Mouse (Mus musculus): ENCODE data around the gene Wscd2. TPM values are rescaled to one million over a fixed set of nuclear protein-coding genes. Genes with fewer than 3 reads are reported as not detected.

Wscd2 gene
- polyA plus RNA-seq, 1 experiment from 2014 or later, result 7.0 TPM

GRCm38 (mm10) chr5:113608511-113608910 lies 118.4 kb downstream of the Wscd2 start:
- 84% methylated on average over 8 of the region's 8 CpGs for WGBS
- ATAC-seq, result no peak
- H3K36me3 ChIP-seq, result no peaks in the 10 kb centered on the region
- H3K27me3 ChIP-seq (replicated peaks), result no peaks in the 10 kb centered on the region
- no peak overlapping the region for H3K9ac ChIP-seq
- no peaks in the 10 kb centered on the region for H3K9me3 ChIP-seq
- H3K27ac ChIP-seq, result no peak overlapping the region; the same call in 1 of the 2 replicates
- H3K4me2 ChIP-seq (replicated peaks), result 0 out of 2 replicates have a peak overlapping the region, but pooled peaks have one; percentile 22
- no peak overlapping the region for H3K4me3 ChIP-seq (replicated peaks)
- 0 out of 2 replicates have a peak, but pooled peaks cover 5% of the 10 kb centered on the region for H3K4me1 ChIP-seq (replicated peaks)

- no peak overlapping the region for H3K9ac ChIP-seq
- no peak overlapping the region for H3K27ac ChIP-seq
- 65% methylated on average over 5 of the region's 5 CpGs for WGBS
- H3K36me3 ChIP-seq, result no peaks in the 10 kb centered on the region
- no peaks in the 10 kb centered on the region for H3K27me3 ChIP-seq (replicated peaks)
- ATAC-seq, result no peak
- no peak overlapping the region for H3K4me2 ChIP-seq (replicated peaks)
- H3K4me1 ChIP-seq (replicated peaks), result 0 out of 2 replicates have a peak, but pooled peaks cover 5% of the 10 kb centered on the region
- H3K9me3 ChIP-seq, result no peaks in the 10 kb centered on the region
- H3K4me3 ChIP-seq (replicated peaks), result no peak overlapping the region
Observed at GRCm38 (mm10) chr5:113609891-113610290, 119.8 kb downstream of the Wscd2 start.

- ATAC-seq, result no peak
- Histone ChIP-seq H3K27me3 (replicated peaks) (no peaks in the 10 kb centered on the region), H3K4me3 (replicated peaks) (no peak overlapping the region), H3K9ac (no peak overlapping the region), H3K27ac (0 out of 2 replicates have a peak overlapping the region, but pooled peaks have one; percentile 1), H3K4me2 (replicated peaks) (no peak overlapping the region), H3K4me1 (replicated peaks) (0 out of 2 replicates have a peak, but pooled peaks cover 5% of the 10 kb centered on the region), H3K36me3 (no peaks in the 10 kb centered on the region), H3K9me3 (no peaks in the 10 kb centered on the region)
- WGBS, result 56% methylated on average over 6 of the region's 6 CpGs
Observed at GRCm38 (mm10) chr5:113610490-113610889, 120.4 kb downstream of the Wscd2 start.

- Histone ChIP-seq H3K4me1 (replicated peaks) (0 out of 2 replicates have a peak, but pooled peaks cover 5% of the 10 kb centered on the region), H3K36me3 (no peaks in the 10 kb centered on the region), H3K9ac (no peak overlapping the region), H3K9me3 (no peaks in the 10 kb centered on the region), H3K27ac (no peak overlapping the region), H3K4me3 (replicated peaks) (no peak overlapping the region), H3K27me3 (replicated peaks) (no peaks in the 10 kb centered on the region), H3K4me2 (replicated peaks) (no peak overlapping the region)
- ATAC-seq, result no peak
- WGBS, result 86% methylated on average over 6 of the region's 6 CpGs
Observed at GRCm38 (mm10) chr5:113611131-113611530, 121.0 kb downstream of the Wscd2 start.

- Histone ChIP-seq H3K9ac (no peak overlapping the region), H3K27me3 (replicated peaks) (no peaks in the 10 kb centered on the region), H3K4me3 (replicated peaks) (no peak overlapping the region), H3K36me3 (no peaks in the 10 kb centered on the region), H3K4me1 (replicated peaks) (0 out of 2 replicates have a peak, but pooled peaks cover 5% of the 10 kb centered on the region), H3K27ac (no peak overlapping the region), H3K9me3 (no peaks in the 10 kb centered on the region), H3K4me2 (replicated peaks) (no peak overlapping the region)
- 74% methylated on average over 12 of the region's 12 CpGs for WGBS
- no peak for ATAC-seq
Observed at GRCm38 (mm10) chr5:113611771-113612233, 121.7 kb downstream of the Wscd2 start.

- Histone ChIP-seq H3K4me2 (replicated peaks) (no peak overlapping the region), H3K27me3 (replicated peaks) (no peaks in the 10 kb centered on the region), H3K36me3 (no peaks in the 10 kb centered on the region), H3K4me1 (replicated peaks) (no peaks in the 10 kb centered on the region), H3K9ac (no peak overlapping the region), H3K9me3 (no peaks in the 10 kb centered on the region), H3K4me3 (replicated peaks) (no peak overlapping the region), H3K27ac (no peak overlapping the region)
- no peak for ATAC-seq
- 89% methylated on average over 4 of the region's 4 CpGs for WGBS
Observed at GRCm38 (mm10) chr5:113618716-113619115, 128.6 kb downstream of the Wscd2 start.

GRCm38 (mm10) chr5:113619151-113619550 lies 129.0 kb downstream of the Wscd2 start:
- no peak overlapping the region for H3K27ac ChIP-seq
- no peaks in the 10 kb centered on the region for H3K9me3 ChIP-seq
- WGBS, result 67% methylated on average over 1 of the region's 1 CpGs
- H3K4me1 ChIP-seq (replicated peaks), result no peaks in the 10 kb centered on the region
- H3K9ac ChIP-seq, result no peak overlapping the region
- H3K36me3 ChIP-seq, result no peaks in the 10 kb centered on the region
- no peak overlapping the region for H3K4me2 ChIP-seq (replicated peaks)
- no peak for ATAC-seq
- no peak overlapping the region for H3K4me3 ChIP-seq (replicated peaks)
- no peaks in the 10 kb centered on the region for H3K27me3 ChIP-seq (replicated peaks)

GRCm38 (mm10) chr5:113620130-113620716 lies 130.1 kb downstream of the Wscd2 start:
- H3K4me2 ChIP-seq (replicated peaks), result no peak overlapping the region
- no peak overlapping the region for H3K4me3 ChIP-seq (replicated peaks)
- no peak overlapping the region for H3K9ac ChIP-seq
- no peaks in the 10 kb centered on the region for H3K27me3 ChIP-seq (replicated peaks)
- no peak overlapping the region for H3K27ac ChIP-seq
- H3K9me3 ChIP-seq, result no peaks in the 10 kb centered on the region
- ATAC-seq, result no peak
- no peaks in the 10 kb centered on the region for H3K36me3 ChIP-seq
- H3K4me1 ChIP-seq (replicated peaks), result no peaks in the 10 kb centered on the region
- WGBS, result 67% methylated on average over 16 of the region's 16 CpGs

GRCm38 (mm10) chr5:113620999-113621398 lies 130.9 kb downstream of the Wscd2 start:
- Histone ChIP-seq H3K27me3 (replicated peaks) (no peaks in the 10 kb centered on the region), H3K9ac (no peak overlapping the region), H3K4me1 (replicated peaks) (no peaks in the 10 kb centered on the region), H3K27ac (no peak overlapping the region), H3K9me3 (no peaks in the 10 kb centered on the region), H3K4me2 (replicated peaks) (no peak overlapping the region), H3K4me3 (replicated peaks) (no peak overlapping the region), H3K36me3 (no peaks in the 10 kb centered on the region)
- WGBS, result 56% methylated on average over 7 of the region's 7 CpGs
- ATAC-seq, result no peak

GRCm38 (mm10) chr5:113623052-113623451 lies 132.9 kb downstream of the Wscd2 start:
- no peak overlapping the region for H3K4me3 ChIP-seq (replicated peaks)
- no peak overlapping the region for H3K9ac ChIP-seq
- H3K4me2 ChIP-seq (replicated peaks), result no peak overlapping the region
- ATAC-seq, result no peak
- H3K27ac ChIP-seq, result no peak overlapping the region
- no peaks in the 10 kb centered on the region for H3K36me3 ChIP-seq
- WGBS, result 29% methylated on average over 2 of the region's 2 CpGs
- H3K4me1 ChIP-seq (replicated peaks), result peaks cover 7% of the 10 kb centered on the region
- no peaks in the 10 kb centered on the region for H3K9me3 ChIP-seq
- H3K27me3 ChIP-seq (replicated peaks), result no peaks in the 10 kb centered on the region

- WGBS, result 87% methylated on average over 4 of the region's 4 CpGs
- H3K4me3 ChIP-seq (replicated peaks), result no peak overlapping the region
- peaks cover 15% of the 10 kb centered on the region for H3K4me1 ChIP-seq (replicated peaks)
- no peak overlapping the region for H3K27ac ChIP-seq
- H3K36me3 ChIP-seq, result no peaks in the 10 kb centered on the region
- H3K27me3 ChIP-seq (replicated peaks), result no peaks in the 10 kb centered on the region
- no peak overlapping the region for H3K4me2 ChIP-seq (replicated peaks)
- no peak for ATAC-seq
- H3K9me3 ChIP-seq, result no peaks in the 10 kb centered on the region
- H3K9ac ChIP-seq, result no peak overlapping the region
Observed at GRCm38 (mm10) chr5:113625068-113625467, 134.9 kb downstream of the Wscd2 start.

- Histone ChIP-seq H3K9me3 (no peaks in the 10 kb centered on the region), H3K9ac (no peak overlapping the region), H3K36me3 (no peaks in the 10 kb centered on the region), H3K4me2 (replicated peaks) (no peak overlapping the region), H3K4me3 (replicated peaks) (no peak overlapping the region), H3K27me3 (replicated peaks) (no peaks in the 10 kb centered on the region), H3K27ac (no peak overlapping the region), H3K4me1 (replicated peaks) (peaks cover 15% of the 10 kb centered on the region)
- 69% methylated on average over 8 of the region's 8 CpGs for WGBS
- ATAC-seq, result no peak
Observed at GRCm38 (mm10) chr5:113626352-113626751, 136.2 kb downstream of the Wscd2 start.

- Histone ChIP-seq H3K27ac (no peak overlapping the region), H3K4me1 (replicated peaks) (peaks cover 18% of the 10 kb centered on the region), H3K4me2 (replicated peaks) (no peak overlapping the region), H3K9me3 (no peaks in the 10 kb centered on the region), H3K36me3 (no peaks in the 10 kb centered on the region), H3K27me3 (replicated peaks) (no peaks in the 10 kb centered on the region), H3K9ac (no peak overlapping the region), H3K4me3 (replicated peaks) (no peak overlapping the region)
- 71% methylated on average over 5 of the region's 5 CpGs for WGBS
- no peak for ATAC-seq
Observed at GRCm38 (mm10) chr5:113626991-113627390, 136.9 kb downstream of the Wscd2 start.

All from intestine, embryonic 15.5 days (tissue).